ENCODE assay signal across 23 mouse cellular contexts in genomic region chr7:123013466-123013865, GRCm38 (mm10).
"Had no signal": no experiment of that assay in that cellular context is flagged by ENCODE, and none has a peak within 500 bp of the region (broad histone marks: within the 10 kb centered on the region; RNA-seq: fewer than 3 reads in every experiment).

No protein-coding gene starts in this region.

- H3K4me1 ChIP-seq: limb, embryonic 10.5 days; limb, embryonic 13.5 days; liver, embryonic 12.5 days; liver, embryonic 15.5 days; lung, embryonic 15.5 days; midbrain, embryonic 10.5 days; midbrain, embryonic 13.5 days; neural tube, embryonic 13.5 days; stomach, embryonic 15.5 days had no signal

- H3K36me3 ChIP-seq: limb, embryonic 10.5 days; limb, embryonic 13.5 days; liver, embryonic 12.5 days; liver, embryonic 15.5 days; lung, embryonic 15.5 days; midbrain, embryonic 10.5 days; midbrain, embryonic 13.5 days; neural tube, embryonic 13.5 days; stomach, embryonic 15.5 days had no signal

- ATAC-seq: liver, embryonic 12.5 days; midbrain, embryonic 13.5 days; midbrain, embryonic 16.5 days had no signal

- H3K27me3 ChIP-seq: limb, embryonic 13.5 days; liver, embryonic 12.5 days; liver, embryonic 15.5 days; lung, embryonic 15.5 days; midbrain, embryonic 13.5 days; neural tube, embryonic 13.5 days; stomach, embryonic 15.5 days had no signal

- DNase-seq: kidney, postnatal 10 days; kidney, postnatal 36 days; layer of hippocampus, postnatal 36 days; liver; lung, adult 18-20 months; lung, postnatal 10 days; lung, postnatal 36 days; retina, postnatal 1 day; right cerebral cortex, postnatal 25 days; spleen, adult 18-20 months; thymus, postnatal 25 days had no signal

- H3K27ac ChIP-seq: limb, embryonic 10.5 days; limb, embryonic 13.5 days; liver, embryonic 12.5 days; liver, embryonic 15.5 days; lung, embryonic 15.5 days; midbrain, embryonic 10.5 days; midbrain, embryonic 13.5 days; neural tube, embryonic 13.5 days; stomach, embryonic 15.5 days had no signal

- H3K9me3 ChIP-seq: limb, embryonic 10.5 days; limb, embryonic 13.5 days; liver, embryonic 12.5 days; liver, embryonic 15.5 days; lung, embryonic 15.5 days; megakaryocyte, embryonic 14.5 days; neural tube, embryonic 13.5 days; stomach, embryonic 15.5 days had no signal

- H3K4me3 ChIP-seq: limb, embryonic 10.5 days; limb, embryonic 13.5 days; liver, embryonic 12.5 days; liver, embryonic 15.5 days; lung, embryonic 15.5 days; midbrain, embryonic 10.5 days; midbrain, embryonic 13.5 days; myocyte; neural tube, embryonic 13.5 days; stomach, embryonic 15.5 days had no signal
